ENCODE assay signal across 1 mouse cellular context in the genomic region with DNA sequence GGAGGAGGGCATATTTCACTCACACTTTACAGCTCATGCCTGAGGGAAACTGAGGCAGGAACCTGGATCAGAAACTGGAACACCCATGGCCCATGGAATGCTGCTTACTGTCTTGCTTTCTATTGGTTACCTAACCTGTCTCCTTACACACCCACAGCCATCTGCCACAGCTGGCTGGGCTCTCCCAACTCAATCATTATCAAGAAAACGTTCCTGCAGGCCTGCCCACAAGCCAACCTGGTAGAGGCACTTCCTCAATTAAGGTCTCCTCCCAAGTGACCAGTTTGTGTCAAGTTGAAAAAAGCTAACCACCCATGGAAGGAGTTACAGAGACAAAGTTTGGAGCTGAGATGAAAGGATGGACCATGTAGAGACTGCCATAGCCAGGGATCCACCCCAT.
TF ChIP-seq lines count a peak whose summit lies in the region.

No protein-coding gene starts in this region.

TF ChIP-seq in MEL, 35 proteins besides CTCF, POLR2A, EP300 and RAD21 (continued from another document):
- TF ChIP-seq SMC3 (IDR thresholded peaks at IDR 0.05; ENCODE audit: low read depth, low read length) (no peak), ETS1 (IDR thresholded peaks at IDR 0.05; ENCODE audit: low read depth, low read length) (peak; percentile 70), HCFC1 (IDR thresholded peaks at IDR 0.05; ENCODE audit: low read depth, low read length) (no peak)
